Mouse (Mus musculus): Measurements from ENCODE around the gene Fn3krp.

Gene Fn3krp

GRCm38 (mm10) chr11:121442076-121442475 is 20.9 kb downstream of the Fn3krp start:
- DNase-seq (ENCODE audit: low spot score in 2 of 2), result no peak

DNA sequence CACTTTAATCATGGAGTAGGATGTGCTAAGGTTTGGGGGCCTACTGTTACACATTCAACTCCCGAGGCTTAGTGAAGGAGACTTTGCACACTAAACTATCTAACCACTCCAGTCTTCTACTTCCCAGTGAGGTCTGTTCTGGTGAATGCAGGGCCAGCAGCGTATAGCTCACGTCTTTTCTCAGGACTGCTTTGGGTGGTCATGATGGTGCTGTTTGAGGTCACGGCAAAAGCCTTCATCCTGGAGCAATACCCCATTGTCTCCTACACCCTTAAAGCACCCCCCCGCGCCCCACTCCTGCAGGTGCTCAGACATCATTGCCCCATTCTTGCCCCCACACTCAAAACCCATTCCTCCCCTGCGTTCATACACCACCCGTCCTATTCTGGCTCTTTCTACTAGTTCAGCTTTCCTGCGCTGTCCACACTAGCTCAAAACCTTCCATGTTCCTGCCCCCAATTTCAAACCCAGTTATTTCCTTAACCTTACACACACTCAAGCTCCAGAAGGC is 30.1 kb downstream of the Fn3krp start:
- DNase-seq (ENCODE audit: low spot score in 2 of 2), result peak in 1 of 2 experiments; percentile 7

DNA sequence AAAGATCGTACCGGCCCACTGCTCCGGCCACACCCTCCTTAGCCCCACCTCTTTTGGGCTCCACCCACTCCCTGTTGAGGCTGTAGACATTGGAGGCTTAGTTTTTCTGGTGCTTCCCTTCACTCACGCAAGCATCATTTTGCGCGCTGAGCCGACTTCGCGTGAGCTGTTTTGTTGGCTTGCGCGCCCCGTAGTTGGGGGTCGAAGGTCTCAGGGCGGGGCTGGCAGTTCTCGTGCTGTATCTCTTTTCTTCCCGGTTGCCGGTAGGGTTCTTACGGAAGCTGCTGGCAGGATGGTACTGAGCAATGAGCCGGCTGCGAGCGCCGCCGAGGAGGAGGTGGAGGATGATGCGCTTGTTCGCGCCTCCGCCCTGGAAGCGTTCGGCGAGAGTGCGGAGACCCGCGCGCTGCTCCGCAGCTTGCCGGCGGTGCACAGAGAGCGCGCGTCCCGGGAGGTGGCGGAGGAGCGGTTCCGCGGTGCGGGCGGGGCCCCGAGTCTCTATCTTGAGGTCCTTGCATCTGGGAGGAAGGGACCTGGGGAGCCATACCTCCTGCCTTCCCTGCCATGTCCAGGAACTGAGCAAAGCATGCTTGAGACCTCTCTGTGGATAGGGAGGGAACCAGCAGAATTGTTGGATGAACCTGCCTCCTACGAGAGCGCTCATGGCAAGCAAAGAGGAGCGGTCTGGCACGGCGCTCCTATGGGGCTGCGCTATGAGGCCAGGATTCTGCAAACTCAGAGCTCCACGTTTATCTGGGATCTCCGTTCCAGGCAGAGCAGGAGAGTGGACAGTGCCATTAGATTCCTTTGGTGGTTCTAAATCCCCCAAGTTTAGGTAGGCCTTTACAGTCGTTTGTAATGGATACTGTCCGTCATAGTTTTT is 30.8 kb downstream of the Fn3krp start, which contains the start of gene Tbcd:
Gene Tbcd (plus strand): TSS at position 197 of the 883 bp plus-strand sequence.
- peak; percentile 97 to 98 for DNase-seq (ENCODE audit: low spot score in 2 of 2)

DNA sequence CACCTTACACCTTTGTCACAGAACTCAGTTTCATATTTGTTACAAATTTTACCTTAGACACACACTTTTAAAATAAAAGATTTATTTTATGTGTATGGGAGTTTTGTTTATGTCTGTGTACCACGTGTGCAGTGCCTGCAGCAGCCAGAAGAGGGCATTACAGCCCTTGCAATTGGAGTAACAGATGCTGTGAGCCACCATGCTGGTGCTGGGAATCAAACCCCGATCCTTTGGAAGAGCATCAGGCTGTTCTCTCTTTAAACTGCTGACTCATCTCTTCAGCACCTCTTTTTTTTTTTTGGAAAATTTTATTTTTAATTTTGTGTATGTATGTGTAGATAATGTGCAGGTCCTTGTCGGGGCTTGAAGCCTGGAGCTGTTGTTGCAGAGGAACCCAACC is 36.7 kb downstream of the Fn3krp start:
- no peak for DNase-seq (ENCODE audit: low spot score in 2 of 2)

- DNase-seq (ENCODE audit: low spot score in 2 of 2), result no peak
These were observed 46.2 kb downstream of the Fn3krp start for GRCm38 (mm10) chr11:121467408-121467807.

- no peak for DNase-seq (ENCODE audit: low spot score in 2 of 2)
These were observed 53.6 kb downstream of the Fn3krp start for GRCm38 (mm10) chr11:121474831-121475230.

GRCm38 (mm10) chr11:121475699-121476415 is 54.7 kb downstream of the Fn3krp start:
- DNase-seq (ENCODE audit: low spot score in 2 of 2), result peak; percentile 62 to 78

DNA sequence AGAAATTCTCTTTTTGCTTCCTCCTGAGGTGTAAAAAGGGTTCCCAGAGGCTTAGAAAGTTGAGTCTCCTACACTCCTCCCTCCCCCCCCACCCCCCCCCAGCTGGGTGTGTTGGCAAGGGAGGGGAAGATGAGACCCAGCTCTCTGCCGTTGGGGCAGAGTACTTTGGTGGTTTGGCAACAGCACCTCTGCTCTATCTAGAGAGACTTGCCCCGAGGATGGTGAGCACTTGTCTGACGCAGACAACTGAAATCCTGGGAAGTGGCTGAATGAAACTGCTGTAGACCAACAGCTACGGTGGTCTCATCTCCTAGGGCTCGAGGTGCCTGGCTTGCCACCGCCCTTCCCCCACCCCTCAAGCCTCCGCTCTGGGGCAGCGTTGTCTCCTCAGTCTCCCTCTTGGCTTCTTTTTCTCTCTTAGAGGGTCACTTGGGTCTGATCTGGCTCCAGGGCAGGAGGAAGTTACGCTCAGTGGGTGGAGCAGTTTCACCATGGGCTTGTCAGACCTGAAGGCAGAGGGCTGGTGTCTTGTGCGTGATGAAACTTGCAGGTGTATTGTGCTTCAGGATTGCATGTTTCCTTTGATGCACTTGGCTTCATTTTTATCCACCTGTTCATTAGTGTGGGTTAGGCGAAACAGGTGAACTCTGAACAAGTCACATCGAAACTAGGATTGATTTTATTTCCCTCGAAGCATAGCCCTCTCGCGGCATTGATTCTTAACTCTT is 58.4 kb downstream of the Fn3krp start:
- no peak for DNase-seq (ENCODE audit: low spot score in 2 of 2)
